Mouse (Mus musculus) adrenal gland, adult 8-10 months (tissue): Measurements from ENCODE around the gene Ccl1. TPM values are rescaled to one million over a fixed set of nuclear protein-coding genes. Genes with fewer than 3 reads are reported as not detected.

Source experiments
- DNase-seq: peaks from one replicate; pipeline ENCODE4 v3.0.0; 2022
- total RNA-seq, 4 experiments: library from RNA; stranded (reverse); gene quantifications; 2 replicates each; pipeline ENCODE4 v1.2.4; 2022

The Ccl1 gene
- total RNA-seq, 4 experiments from 2014 or later: not detected

DNA sequence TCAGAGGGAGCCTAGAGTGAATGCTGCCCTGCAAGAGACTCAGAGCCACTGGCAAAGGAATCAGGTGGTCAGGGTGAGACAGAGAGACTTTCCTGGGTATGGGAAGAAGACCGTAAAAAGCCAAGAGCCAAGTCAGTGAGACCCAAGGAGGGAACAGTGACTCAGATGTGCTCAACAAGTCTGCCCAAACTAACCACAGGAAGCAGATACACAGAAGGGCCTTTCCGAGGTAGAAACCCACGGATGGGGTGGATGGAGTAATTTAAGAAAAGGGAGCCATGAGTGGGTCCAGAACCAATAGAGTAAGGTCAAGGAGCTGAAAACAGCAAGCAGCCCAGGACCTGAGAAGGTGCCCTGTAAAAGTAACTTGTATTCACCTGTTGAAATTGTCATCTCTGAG, 101.8 kb downstream of the Ccl1 start:
- DNase-seq: no peak

- no peak for DNase-seq
Measured at GRCm38 (mm10) chr11:82197774-82198173, 107.7 kb downstream of the Ccl1 start.

DNA sequence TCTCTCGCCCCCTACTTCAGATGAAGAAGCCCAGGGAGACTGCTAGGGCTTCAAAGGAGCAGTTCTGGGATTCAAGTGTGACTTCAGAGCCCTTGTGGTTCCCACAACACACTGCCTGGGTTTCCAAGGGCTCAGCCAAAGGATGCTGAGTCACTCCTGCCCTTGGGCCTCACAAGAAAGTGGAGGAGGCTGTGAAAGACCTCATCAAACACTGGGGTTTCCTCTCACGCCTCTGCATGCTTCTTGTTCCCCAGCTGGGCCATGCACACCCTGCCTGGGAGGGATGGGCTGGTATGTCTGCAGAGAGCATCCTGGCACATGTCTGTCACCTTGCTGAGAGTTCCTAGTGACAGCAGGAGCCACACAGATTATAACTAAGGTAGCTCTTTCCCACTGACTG, 110.5 kb downstream of the Ccl1 start:
- no peak for DNase-seq

- no peak for DNase-seq
Measured at GRCm38 (mm10) chr11:82193826-82194225, 111.7 kb downstream of the Ccl1 start.

- DNase-seq: no peak
Measured at GRCm38 (mm10) chr11:82189782-82190563, 115.5 kb downstream of the Ccl1 start.

- no peak for DNase-seq
Measured at GRCm38 (mm10) chr11:82185684-82186083, 119.8 kb downstream of the Ccl1 start.

DNA sequence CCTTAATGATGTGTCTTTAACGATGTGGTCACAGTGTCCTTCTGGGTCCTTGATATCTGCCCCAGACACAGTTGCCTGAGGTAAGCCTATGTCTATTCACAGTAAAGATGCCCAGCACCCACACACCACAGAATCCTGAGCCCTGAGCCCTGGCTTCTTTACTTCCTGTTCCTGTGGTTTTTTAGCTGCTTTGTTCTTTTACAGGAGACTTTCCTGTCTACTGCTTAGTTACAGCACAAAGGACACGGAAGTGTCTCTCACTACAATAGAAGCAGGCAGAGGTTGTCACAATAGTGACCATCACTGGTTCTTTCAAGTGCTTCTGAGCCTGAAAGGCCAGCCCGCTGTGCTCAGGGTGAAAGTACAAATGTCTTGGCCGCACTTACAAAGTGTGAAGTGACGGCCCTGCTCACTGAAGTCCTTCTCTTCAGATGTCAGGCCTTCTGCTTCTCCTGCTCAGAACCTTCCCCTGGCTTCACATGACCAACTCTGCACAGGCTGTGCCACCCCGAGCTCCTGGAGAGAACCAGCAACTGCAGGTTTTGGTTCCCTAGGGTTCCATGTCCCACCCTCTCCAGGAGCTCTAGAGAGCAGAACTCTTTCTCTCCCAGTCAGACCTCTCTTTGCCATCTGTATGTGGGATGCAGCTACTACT, 122.1 kb downstream of the Ccl1 start:
- DNase-seq: no peak

- no peak for DNase-seq
Measured at GRCm38 (mm10) chr11:82182401-82182800, 123.1 kb downstream of the Ccl1 start.

DNA sequence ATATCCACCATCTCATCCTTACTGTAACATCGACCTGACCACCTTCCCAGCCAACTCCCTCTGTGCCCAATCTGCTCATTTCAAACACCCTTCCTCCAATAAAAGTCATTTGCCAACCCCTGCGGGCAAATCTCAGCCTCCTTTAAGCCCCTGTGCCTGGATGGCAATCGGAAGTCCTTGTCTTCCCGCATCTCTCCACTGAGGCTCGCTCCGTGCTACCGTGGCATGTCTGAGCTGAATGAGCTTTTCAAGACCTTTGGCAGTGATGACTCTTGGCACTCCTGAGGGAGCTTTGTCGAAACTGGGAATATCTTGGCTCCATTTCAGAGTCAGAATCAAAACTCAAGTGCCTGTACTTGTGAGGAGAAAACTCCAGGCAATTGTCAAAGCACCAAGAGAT, 124.2 kb downstream of the Ccl1 start:
- no peak for DNase-seq

- DNase-seq: no peak
Measured at GRCm38 (mm10) chr11:82178161-82178560, 127.3 kb downstream of the Ccl1 start.

DNA sequence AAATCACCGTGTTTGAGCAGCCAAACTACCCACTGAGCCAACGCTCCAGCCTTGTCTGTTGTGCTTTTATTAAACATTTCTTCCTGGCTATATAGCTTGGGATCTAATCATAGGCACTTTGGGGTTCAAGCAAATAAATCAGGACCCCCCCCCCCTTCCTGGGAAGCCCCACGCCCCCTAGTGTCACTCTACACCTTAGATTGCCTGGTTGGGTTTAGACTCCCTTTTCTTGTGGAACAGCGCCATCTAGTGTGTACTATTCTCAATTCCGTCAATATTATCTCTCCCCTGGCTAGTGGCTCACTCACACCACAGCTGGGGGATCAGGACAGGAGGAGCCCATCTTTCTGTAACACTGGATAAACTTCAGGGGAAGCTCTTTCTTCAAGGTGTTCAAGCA, 127.8 kb downstream of the Ccl1 start:
- no peak for DNase-seq

DNA sequence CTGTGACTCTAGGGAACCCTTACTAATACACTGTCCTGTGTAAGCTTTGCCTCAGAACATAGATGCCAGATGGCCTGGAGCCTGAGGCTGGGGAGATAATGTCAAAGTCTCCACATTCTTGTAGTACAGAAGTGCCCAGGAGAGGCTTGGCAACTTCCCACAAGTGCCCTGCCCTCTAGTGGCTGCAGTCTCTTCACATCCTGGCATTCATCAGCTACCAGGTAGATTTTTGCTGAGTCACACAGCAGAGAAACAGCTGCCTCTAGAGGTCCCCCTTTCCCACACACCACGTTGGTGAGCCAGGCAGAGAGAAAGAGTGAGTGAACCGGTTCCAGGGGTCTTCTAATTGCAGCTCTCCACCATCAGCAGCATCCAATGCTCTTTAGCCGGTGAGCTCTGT, 130.7 kb downstream of the Ccl1 start:
- peak; percentile 63 for DNase-seq

- no peak for DNase-seq
Measured at GRCm38 (mm10) chr11:82173491-82173890, 132.0 kb downstream of the Ccl1 start.

GRCm38 (mm10) chr11:82171316-82172071, 134.0 kb downstream of the Ccl1 start:
- peak; percentile 58 for DNase-seq

DNA sequence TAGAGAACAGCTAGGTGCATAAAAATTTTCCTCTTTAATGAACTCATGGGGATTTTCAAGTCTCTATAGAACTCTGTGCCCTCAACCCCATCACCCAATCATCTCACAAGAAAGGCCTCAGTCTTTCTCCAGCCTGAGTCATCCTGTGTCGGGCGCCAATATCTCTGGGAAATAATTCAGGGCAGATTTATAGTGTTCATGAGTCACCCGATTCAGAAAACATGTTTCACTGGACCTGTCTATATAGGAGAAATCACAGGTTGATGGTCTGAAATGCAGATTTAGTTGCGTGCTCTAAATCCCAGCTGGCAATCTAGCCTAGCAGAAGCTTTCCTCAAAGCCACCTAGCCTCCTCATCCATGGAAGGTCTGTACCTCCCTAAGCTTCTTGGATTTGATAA, 136.0 kb downstream of the Ccl1 start:
- no peak for DNase-seq

DNA sequence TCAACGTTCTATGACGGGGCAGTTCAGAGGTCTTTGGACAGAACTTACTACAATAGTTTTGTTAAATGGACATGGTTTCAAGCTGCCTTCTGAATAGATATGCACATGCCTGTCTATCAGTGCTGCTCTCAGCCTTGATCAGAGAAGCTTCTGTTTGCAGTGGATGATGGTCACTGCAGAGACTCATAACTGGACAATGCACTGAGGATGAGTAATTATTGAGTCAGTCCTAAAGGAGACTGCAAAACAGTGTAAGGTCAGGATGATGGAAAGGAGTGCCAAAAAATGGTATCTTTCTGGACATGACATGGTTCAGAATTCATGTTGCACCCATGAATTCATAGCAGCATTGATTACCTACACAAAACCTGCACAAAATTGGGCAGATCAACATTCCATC, 137.2 kb downstream of the Ccl1 start:
- no peak for DNase-seq

DNA sequence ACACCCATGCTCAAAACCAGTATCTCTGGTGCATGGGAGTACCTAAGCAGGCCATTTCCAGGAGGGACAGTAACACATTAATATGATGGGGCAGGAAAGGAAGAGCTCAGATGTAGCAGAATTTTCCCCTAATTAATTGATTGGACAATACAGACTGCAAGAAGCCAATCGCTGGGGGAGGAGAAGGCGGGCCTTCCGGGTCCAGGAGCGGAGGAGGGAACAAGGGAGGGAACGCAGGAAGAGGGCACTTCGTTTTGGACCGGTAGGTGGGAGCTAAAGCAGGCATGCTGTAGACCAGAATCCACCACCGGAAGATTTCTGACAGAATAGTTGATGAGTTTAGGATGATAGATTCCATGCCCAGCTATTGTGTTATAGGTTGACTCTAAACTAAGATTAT, 142.2 kb downstream of the Ccl1 start:
- DNase-seq: no peak

GRCm38 (mm10) chr11:82159126-82159525, 146.4 kb downstream of the Ccl1 start:
- no peak for DNase-seq

DNA sequence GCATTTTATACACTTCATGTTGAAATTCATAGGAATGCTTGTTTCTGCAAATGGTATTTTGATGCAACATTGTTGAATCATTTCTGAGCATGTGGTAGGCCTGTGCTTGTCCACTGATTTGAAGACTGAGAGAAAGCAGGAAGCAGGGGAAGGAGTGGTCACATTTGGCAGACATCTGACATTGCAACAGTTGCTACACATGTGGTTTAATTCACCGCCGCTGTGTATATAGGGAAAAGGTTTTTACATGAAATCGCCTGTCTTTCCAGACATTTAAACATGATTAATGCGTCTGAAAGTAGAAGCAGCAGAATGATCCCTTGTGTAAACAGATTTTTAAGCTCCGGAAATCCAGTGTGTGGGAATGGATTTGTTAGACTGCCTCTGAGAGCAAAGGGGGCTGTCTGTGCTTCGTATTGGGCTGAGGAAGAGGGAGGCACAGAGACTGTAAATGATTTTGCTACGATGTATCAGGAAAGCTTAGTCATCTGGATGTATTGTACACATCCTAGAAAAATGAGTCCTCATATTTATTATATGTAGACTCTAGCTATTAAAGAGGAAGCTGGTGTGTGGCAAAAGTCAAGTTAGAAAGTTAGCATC, 165.9 kb downstream of the Ccl1 start:
- no peak for DNase-seq

DNA sequence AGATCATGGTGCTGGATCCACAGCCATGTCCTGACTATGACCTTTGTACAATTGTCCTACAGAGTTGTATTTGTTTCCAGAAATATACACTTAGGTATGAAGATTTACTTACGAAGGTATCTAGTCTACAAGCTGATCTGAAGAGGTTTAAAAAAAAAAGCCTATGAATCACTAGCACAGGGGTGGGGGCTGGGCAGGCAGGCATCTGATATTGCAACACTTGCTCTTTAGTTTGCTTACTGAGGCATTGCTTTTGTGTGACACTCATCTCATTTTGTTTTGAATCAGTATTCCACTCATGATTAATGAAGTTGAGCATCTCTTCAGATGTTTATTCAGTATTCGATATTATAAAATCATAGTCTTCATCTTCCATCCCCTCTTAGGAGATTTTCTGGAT, 169.3 kb downstream of the Ccl1 start:
- DNase-seq: peak; percentile 2

- no peak for DNase-seq
Measured at GRCm38 (mm10) chr11:82132977-82133376, 172.5 kb downstream of the Ccl1 start.
